Mouse (Mus musculus) thymus, adult 2 months (tissue): Measurements from ENCODE around the gene Uqcc2. TPM values are rescaled to one million over a fixed set of nuclear protein-coding genes. Genes with fewer than 3 reads are reported as not detected.

Source experiments
- DNase-seq: peaks from one replicate; pipeline ENCODE4 v3.0.0; 2021
- H3K27ac ChIP-seq: fragments of 200-500 bp; 2 replicates; pipeline ENCODE4 v1.5.1; 2012; ENCODE audit warnings: low read length, control low read depth; ENCODE audit not compliant: control insufficient read depth, insufficient read depth
- H3K27me3 ChIP-seq: fragments of 200-500 bp; 2 replicates; pipeline ENCODE4 v1.6.1; 2012; ENCODE audit warnings: mild to moderate bottlenecking, low read length, moderate library complexity, mixed read lengths; ENCODE audit not compliant: control insufficient read depth, insufficient read depth
- H3K36me3 ChIP-seq: fragments of 200-500 bp; 2 replicates; pipeline ENCODE4 v1.6.1; 2012; ENCODE audit warnings: mild to moderate bottlenecking, low read length, moderate library complexity; ENCODE audit not compliant: control insufficient read depth, insufficient read depth
- H3K4me1 ChIP-seq: fragments of 200-500 bp; replicated peaks from 2 replicates; pipeline ENCODE4 v1.6.1; 2012; ENCODE audit warnings: low read length; ENCODE audit not compliant: control insufficient read depth, insufficient read depth
- H3K4me3 ChIP-seq: fragments of 200-500 bp; 2 replicates; pipeline ENCODE4 v1.5.1; 2012; ENCODE audit warnings: mild to moderate bottlenecking, low read length, control low read depth, moderate library complexity; ENCODE audit not compliant: control insufficient read depth, insufficient read depth
- CTCF ChIP-seq: fragments of 200-500 bp; IDR thresholded peaks from 2 replicates; pipeline ENCODE4 v1.5.1; 2012; ENCODE audit warnings: mild to moderate bottlenecking, control low read depth, low read length, moderate library complexity, borderline replicate concordance; ENCODE audit not compliant: control insufficient read depth, poor library complexity, insufficient read depth; ENCODE audit errors: extremely low read depth
- POLR2A ChIP-seq: fragments of 200-500 bp; IDR thresholded peaks from 2 replicates; pipeline ENCODE4 v1.6.1; 2012; ENCODE audit warnings: mild to moderate bottlenecking, low read length, control low read depth, moderate library complexity; ENCODE audit not compliant: control insufficient read depth, poor library complexity, insufficient read depth; ENCODE audit errors: extremely low read depth
- WGBS: fragments of 180-500 bp; shearing (Covaris S2); methylation state at CpG from one replicate; pipeline ENCODE4 v1.1.7; 2018; 5-methylcytosine and 5-hydroxymethylcytosine counted together
- polyA plus RNA-seq: library from polyadenylated mRNA; depleted of rRNA; stranded (reverse); fragments of >200 nt; gene quantifications from 2 replicates; pipeline ENCODE4 v1.2.3, GENCODE M21; 2012

The Uqcc2 gene
- polyA plus RNA-seq, 1 experiment: 152 TPM

DNA sequence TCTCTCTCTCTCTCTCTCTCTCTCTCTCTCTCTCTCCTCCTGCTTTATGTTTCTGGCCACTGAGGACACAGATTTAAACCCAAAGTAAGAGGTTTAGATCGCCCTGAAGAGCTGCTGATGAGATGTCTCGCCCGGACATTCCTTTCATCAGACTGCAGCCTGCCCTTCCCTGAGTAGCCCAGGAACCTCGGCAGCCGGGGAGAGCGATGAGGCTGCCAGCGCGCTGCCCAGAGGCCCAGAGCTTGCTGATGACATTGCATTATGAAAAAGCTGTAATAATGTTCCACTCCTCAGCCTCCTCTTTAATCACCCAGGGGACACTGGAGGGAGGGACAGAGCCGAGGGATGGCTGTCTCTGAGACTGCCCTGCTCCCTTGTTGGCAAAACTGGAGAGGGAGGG lies 6.5 kb upstream of the Uqcc2 start:
- Histone ChIP-seq H3K27ac (no peak overlapping the region), H3K4me3 (no peak overlapping the region), H3K36me3 (no peaks in the 10 kb centered on the region), H3K27me3 (no peaks in the 10 kb centered on the region), H3K4me1 (no peaks in the 10 kb centered on the region)
- WGBS: 93% methylated on average over 9 of the region's 9 CpGs
- DNase-seq: no peak
- TF ChIP-seq CTCF: no peak
- no peak for TF ChIP-seq POLR2A

DNA sequence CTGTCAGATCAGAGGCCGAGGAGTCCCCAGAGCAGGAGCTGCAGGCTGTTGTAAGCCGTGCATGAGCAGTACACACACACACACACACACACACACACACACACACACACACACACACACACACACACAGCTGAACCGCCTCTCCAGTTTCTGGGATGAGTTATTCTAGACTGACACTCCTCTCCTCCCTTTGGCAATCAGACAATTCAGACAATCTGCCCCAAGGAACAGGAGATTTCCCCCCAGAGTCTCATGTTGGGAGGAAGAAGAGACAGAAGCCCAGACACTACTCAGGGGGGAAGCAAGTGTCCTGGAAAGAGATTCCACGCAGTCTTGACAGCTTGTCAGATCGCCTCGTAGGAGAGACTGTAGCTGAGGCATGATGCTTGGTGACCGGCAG lies 5.6 kb upstream of the Uqcc2 start:
- no peak for DNase-seq
- TF ChIP-seq CTCF: no peak
- TF ChIP-seq POLR2A: no peak
- Histone ChIP-seq H3K36me3 (no peaks in the 10 kb centered on the region), H3K4me3 (no peak overlapping the region), H3K4me1 (no peaks in the 10 kb centered on the region), H3K27ac (no peak overlapping the region), H3K27me3 (no peaks in the 10 kb centered on the region)
- 89% methylated on average over 7 of the region's 7 CpGs for WGBS

DNA sequence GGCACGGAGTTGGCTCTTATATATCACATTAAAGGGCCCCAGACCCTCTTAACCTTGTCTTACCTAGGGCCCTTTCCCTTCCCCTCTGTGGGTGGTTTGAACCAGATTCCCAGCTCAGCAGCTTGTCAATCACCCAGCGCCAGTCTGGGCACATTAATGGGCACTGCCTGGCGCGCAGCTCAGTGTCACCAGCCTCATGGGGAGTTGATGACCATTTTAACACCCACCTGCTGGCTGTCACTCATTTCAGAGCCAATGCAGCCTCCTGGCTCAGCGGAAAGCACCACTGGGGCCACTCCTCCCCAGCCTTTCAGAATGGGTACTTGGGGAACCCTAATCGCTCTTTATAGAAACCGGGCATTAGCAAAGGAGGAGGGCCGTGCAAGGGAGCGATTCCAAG lies 4.7 kb upstream of the Uqcc2 start:
- no peaks in the 10 kb centered on the region for H3K27me3 ChIP-seq
- DNase-seq: no peak

DNA sequence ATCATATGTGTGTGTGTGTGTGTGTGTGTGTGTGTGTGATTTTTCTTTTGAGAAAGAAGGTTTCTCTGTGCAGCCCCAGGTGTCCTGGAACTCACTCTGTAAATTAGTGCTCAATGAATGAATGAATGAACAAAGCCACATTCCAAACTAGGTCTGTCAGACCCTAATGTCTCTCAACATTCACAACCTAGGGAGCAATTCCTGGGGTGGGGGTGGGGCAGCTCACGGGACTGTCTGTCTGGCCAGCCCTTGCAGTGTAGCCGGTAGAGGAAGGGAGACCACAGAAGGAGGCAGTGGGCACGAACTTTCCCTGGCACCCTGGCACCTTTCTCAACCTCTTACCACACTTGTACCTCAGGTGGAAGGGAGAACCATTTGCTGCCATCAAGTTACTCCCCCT lies 999 bp upstream of the Uqcc2 start:
- Histone ChIP-seq H3K27ac (no peak overlapping the region), H3K36me3 (no peaks in the 10 kb centered on the region), H3K4me1 (peaks cover 34% of the 10 kb centered on the region), H3K4me3 (no peak overlapping the region), H3K27me3 (no peaks in the 10 kb centered on the region)
- WGBS: 31% methylated on average over 3 of the region's 3 CpGs
- no peak for TF ChIP-seq POLR2A
- TF ChIP-seq CTCF: no peak
- no peak for DNase-seq

More for the DNA sequence above, 4.7 kb upstream of the Uqcc2 start:
- no peak overlapping the region for H3K27ac ChIP-seq
- H3K4me1 ChIP-seq: peaks cover 2% of the 10 kb centered on the region; the same call in 1 of the 2 replicates
- TF ChIP-seq POLR2A (no peak), CTCF (no peak)
- no peak overlapping the region for H3K4me3 ChIP-seq
- 87% methylated on average over 9 of the region's 9 CpGs for WGBS
- H3K36me3 ChIP-seq: no peaks in the 10 kb centered on the region

DNA sequence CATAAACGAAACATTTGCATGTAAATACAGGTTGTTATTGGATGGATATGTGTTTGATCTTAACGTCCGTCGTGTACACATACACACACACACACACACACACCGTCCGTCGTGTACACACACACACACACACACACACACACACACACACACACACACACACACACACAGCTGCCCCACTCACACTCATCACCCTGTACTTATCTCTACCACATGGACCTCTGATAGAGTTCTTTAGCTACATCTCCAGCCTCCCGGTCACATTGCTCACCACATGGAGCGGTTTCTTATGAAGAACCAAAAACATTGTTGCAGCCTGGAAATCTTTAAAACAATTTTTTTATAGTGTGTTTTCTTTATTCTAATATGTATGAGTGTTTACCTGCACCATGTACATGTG lies 471 bp upstream of the Uqcc2 start:
- H3K4me3 ChIP-seq: peak overlapping the region; percentile 31
- WGBS: 28% methylated on average over 9 of the region's 9 CpGs
- H3K27ac ChIP-seq: no peak overlapping the region
- no peak for DNase-seq
- H3K27me3 ChIP-seq: no peaks in the 10 kb centered on the region
- TF ChIP-seq POLR2A (no peak), CTCF (no peak)
- H3K36me3 ChIP-seq: no peaks in the 10 kb centered on the region
- peaks cover 36% of the 10 kb centered on the region for H3K4me1 ChIP-seq

DNA sequence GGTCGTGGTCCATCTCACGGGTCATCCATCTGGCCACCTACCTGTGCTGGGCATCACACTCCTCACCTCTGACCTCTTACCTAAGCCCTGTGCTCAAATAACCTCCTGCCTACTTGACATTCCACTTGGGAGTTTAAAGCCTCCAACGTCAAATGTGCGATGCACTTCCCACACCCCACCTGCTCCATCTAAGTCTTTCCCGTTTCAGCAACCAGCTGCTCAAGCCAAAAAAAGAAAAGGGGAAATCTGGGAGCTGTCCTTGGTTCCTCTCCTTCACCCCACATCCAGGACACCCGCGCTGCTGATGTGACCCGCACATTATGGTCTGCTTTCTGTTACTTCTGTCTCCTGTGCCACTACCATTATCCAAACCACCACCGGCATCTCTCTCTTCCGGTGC lies 1.5 kb downstream of the Uqcc2 start:
- Histone ChIP-seq H3K4me1 (peaks cover 36% of the 10 kb centered on the region), H3K27ac (no peak overlapping the region), H3K27me3 (no peaks in the 10 kb centered on the region), H3K36me3 (no peaks in the 10 kb centered on the region), H3K4me3 (no peak overlapping the region)
- whole genome bisulfite sequencing: 90% methylated on average over 10 of the region's 10 CpGs
- DNase-seq: no peak
- no peak for TF ChIP-seq CTCF
- TF ChIP-seq POLR2A: no peak

DNA sequence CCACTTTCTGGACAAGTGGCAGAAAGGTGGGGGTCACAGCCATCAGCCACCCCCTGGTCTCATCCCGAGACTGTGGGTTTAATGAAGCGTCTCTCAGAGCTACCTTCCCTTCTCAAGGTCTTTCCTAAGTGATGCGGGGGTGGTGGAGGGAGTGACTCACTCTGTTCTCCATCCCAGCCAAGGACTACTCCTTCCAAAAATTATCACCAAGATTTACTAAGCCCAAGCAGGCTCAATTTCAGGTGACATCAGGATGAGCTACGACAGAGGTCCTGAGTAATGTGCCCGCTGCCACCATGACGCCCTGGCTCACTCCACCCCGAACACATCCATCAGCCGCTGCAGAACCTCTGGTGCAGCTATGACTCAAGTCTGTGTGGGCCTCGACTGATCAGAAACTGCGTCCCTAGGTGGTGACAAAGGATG lies 2.5 kb downstream of the Uqcc2 start:
- WGBS: 87% methylated on average over 10 of the region's 10 CpGs
- H3K4me1 ChIP-seq: peaks cover 36% of the 10 kb centered on the region
- H3K27me3 ChIP-seq: no peaks in the 10 kb centered on the region
- H3K27ac ChIP-seq: no peak overlapping the region
- no peaks in the 10 kb centered on the region for H3K36me3 ChIP-seq
- no peak for DNase-seq
- TF ChIP-seq CTCF: no peak
- no peak overlapping the region for H3K4me3 ChIP-seq
